Mouse (Mus musculus): ENCODE measurements around the gene Hic1. TPM values are rescaled to one million over a fixed set of nuclear protein-coding genes. Genes with fewer than 3 reads are reported as not detected.
A peak's percentile ranks its signal among the peaks of the same experiment; 100 is the strongest.

Gene Hic1
- total RNA-seq, 1 experiment: 2.1 TPM

GRCm38 (mm10) chr11:75190905-75191441 lies 21.7 kb upstream of the Hic1 start, which contains the start of gene Dph1:
TSS of gene Dph1 (minus strand) at chr11:75191241.
- in situ Hi-C loops (cut with MboI; ENCODE audit: low sequenced_read_pairs in 2 of 2, unreplicated experiment in 2 of 2): loop anchor here (5.0 kb wide), 1 partner anchor 101 kb away; no protein-coding TSS in a partner anchor
- peak within 1 kb of the TSS; percentile 95 to 99 for H3K4me3 ChIP-seq (ENCODE audit: insufficient read depth in 1 of 2, low read depth in 1 of 2, low read length in 2 of 2, poor library complexity in 1 of 2, severe bottlenecking in 1 of 2)
- no peak for DNase-seq (ENCODE audit: low read depth, low spot score)
- H3K36me3 ChIP-seq (ENCODE audit: control insufficient read depth, insufficient read depth, low read length, poor library complexity, severe bottlenecking): no peaks in the 10 kb centered on the region; the same call in 1 of the 2 replicates
- peak within 1 kb of the TSS; percentile 90 for H3K9ac ChIP-seq (ENCODE audit: insufficient read depth, low read depth, low read length, poor library complexity, severe bottlenecking)
- H3K27ac ChIP-seq (ENCODE audit: insufficient read depth, low read depth, low read length, poor library complexity, severe bottlenecking): no peak within 1 kb of the TSS
- H3K4me1 ChIP-seq (ENCODE audit: control insufficient read depth in 2 of 2, insufficient read depth in 2 of 2, low read length in 2 of 2, poor library complexity in 1 of 2): peaks cover 0 to 13% of the 10 kb centered on the region in 2 experiments; a peak in 1 of 4 replicates
- TF ChIP-seq ZNF384 (IDR thresholded peaks at IDR 0.05; ENCODE audit: low read depth, low read length): no peak
- no peak for TF ChIP-seq HCFC1 (IDR thresholded peaks at IDR 0.05; ENCODE audit: borderline replicate concordance, insufficient read depth, low read length)
- no peak for TF ChIP-seq CHD2 (IDR thresholded peaks at IDR 0.05; ENCODE audit: low read depth, low read length)
- no peak for TF ChIP-seq ZC3H11A (IDR thresholded peaks at IDR 0.05; ENCODE audit: borderline replicate concordance, low read depth, low read length)
- TF ChIP-seq MAFK (IDR thresholded peaks at IDR 0.05; ENCODE audit: insufficient read depth, low read depth, low read length): no peak
- no peaks in the 10 kb centered on the region for H3K9me3 ChIP-seq (ENCODE audit: control insufficient read depth, insufficient read depth, low read depth, low read length)

- Histone ChIP-seq H3K27ac (ENCODE audit: insufficient read depth, low read depth, low read length, poor library complexity, severe bottlenecking) (no peak overlapping the region), H3K4me1 (ENCODE audit: control insufficient read depth in 2 of 2, insufficient read depth in 2 of 2, low read length in 2 of 2, poor library complexity in 1 of 2) (peaks cover 0 to 7% of the 10 kb centered on the region in 2 experiments; a peak in 1 of 4 replicates)
- TF ChIP-seq HCFC1 (IDR thresholded peaks at IDR 0.05; ENCODE audit: borderline replicate concordance, insufficient read depth, low read length) (peak; percentile 88), ZC3H11A (IDR thresholded peaks at IDR 0.05; ENCODE audit: borderline replicate concordance, low read depth, low read length) (0 out of 2 replicates have a peak, but pooled peaks have one; percentile 3), ZNF384 (IDR thresholded peaks at IDR 0.05; ENCODE audit: low read depth, low read length) (no peak)
These were observed 21.0 kb upstream of the Hic1 start for GRCm38 (mm10) chr11:75190371-75190724.

GRCm38 (mm10) chr11:75189713-75190370 lies 20.5 kb upstream of the Hic1 start:
- H3K4me1 ChIP-seq (ENCODE audit: control insufficient read depth in 2 of 2, insufficient read depth in 2 of 2, low read length in 2 of 2, poor library complexity in 1 of 2): peaks cover 0 to 7% of the 10 kb centered on the region in 2 experiments; a peak in 1 of 4 replicates
- H3K4me3 ChIP-seq (ENCODE audit: insufficient read depth in 1 of 2, low read depth in 1 of 2, low read length in 2 of 2, poor library complexity in 1 of 2, severe bottlenecking in 1 of 2): peak overlapping the region; percentile 95 to 99
- peak overlapping the region; percentile 90 for H3K9ac ChIP-seq (ENCODE audit: insufficient read depth, low read depth, low read length, poor library complexity, severe bottlenecking)
- H3K9me3 ChIP-seq (ENCODE audit: control insufficient read depth, insufficient read depth, low read depth, low read length): no peaks in the 10 kb centered on the region
- TF ChIP-seq ZC3H11A (IDR thresholded peaks at IDR 0.05; ENCODE audit: borderline replicate concordance, low read depth, low read length): no peak
- TF ChIP-seq MAFK (IDR thresholded peaks at IDR 0.05; ENCODE audit: insufficient read depth, low read depth, low read length): no peak
- no peak for TF ChIP-seq HCFC1 (IDR thresholded peaks at IDR 0.05; ENCODE audit: borderline replicate concordance, insufficient read depth, low read length)
- TF ChIP-seq CHD2 (IDR thresholded peaks at IDR 0.05; ENCODE audit: low read depth, low read length): no peak
- no peak for TF ChIP-seq ZNF384 (IDR thresholded peaks at IDR 0.05; ENCODE audit: low read depth, low read length)
- in situ Hi-C loops (cut with MboI; ENCODE audit: low sequenced_read_pairs in 2 of 2, unreplicated experiment in 2 of 2): loop anchor here (5.0 kb wide), 1 partner anchor 102 kb away; no protein-coding TSS in a partner anchor
- H3K27ac ChIP-seq (ENCODE audit: insufficient read depth, low read depth, low read length, poor library complexity, severe bottlenecking): no peak overlapping the region
- no peaks in the 10 kb centered on the region; the same call in 1 of the 2 replicates for H3K36me3 ChIP-seq (ENCODE audit: control insufficient read depth, insufficient read depth, low read length, poor library complexity, severe bottlenecking)
- no peak for DNase-seq (ENCODE audit: low read depth, low spot score)

More at GRCm38 (mm10) chr11:75190371-75190724, 21.0 kb upstream of the Hic1 start:
- peak; percentile 87 for DNase-seq (ENCODE audit: low read depth, low spot score)
- H3K9me3 ChIP-seq (ENCODE audit: control insufficient read depth, insufficient read depth, low read depth, low read length): no peaks in the 10 kb centered on the region
- H3K9ac ChIP-seq (ENCODE audit: insufficient read depth, low read depth, low read length, poor library complexity, severe bottlenecking): peak overlapping the region; percentile 90
- peak overlapping the region; percentile 95 to 99 for H3K4me3 ChIP-seq (ENCODE audit: insufficient read depth in 1 of 2, low read depth in 1 of 2, low read length in 2 of 2, poor library complexity in 1 of 2, severe bottlenecking in 1 of 2)
- in situ Hi-C loops (cut with MboI; ENCODE audit: low sequenced_read_pairs in 2 of 2, unreplicated experiment in 2 of 2): loop anchor here (5.0 kb wide), 1 partner anchor 102 kb away; no protein-coding TSS in a partner anchor
- no peaks in the 10 kb centered on the region; the same call in 1 of the 2 replicates for H3K36me3 ChIP-seq (ENCODE audit: control insufficient read depth, insufficient read depth, low read length, poor library complexity, severe bottlenecking)

GRCm38 (mm10) chr11:75184986-75185385 lies 15.7 kb upstream of the Hic1 start:
- no peak for TF ChIP-seq CHD2 (IDR thresholded peaks at IDR 0.05; ENCODE audit: low read depth, low read length)
- no peak for DNase-seq (ENCODE audit: low read depth, low spot score)
- Histone ChIP-seq H3K4me3 (ENCODE audit: insufficient read depth in 1 of 2, low read depth in 1 of 2, low read length in 2 of 2, poor library complexity in 1 of 2, severe bottlenecking in 1 of 2) (no peak overlapping the region), H3K9ac (ENCODE audit: insufficient read depth, low read depth, low read length, poor library complexity, severe bottlenecking) (no peak overlapping the region), H3K9me3 (ENCODE audit: control insufficient read depth, insufficient read depth, low read depth, low read length) (no peaks in the 10 kb centered on the region), H3K27ac (ENCODE audit: insufficient read depth, low read depth, low read length, poor library complexity, severe bottlenecking) (no peak overlapping the region; the same call in 1 of the 2 replicates), H3K36me3 (ENCODE audit: control insufficient read depth, insufficient read depth, low read length, poor library complexity, severe bottlenecking) (peaks cover 31% of the 10 kb centered on the region), H3K4me1 (ENCODE audit: control insufficient read depth in 2 of 2, insufficient read depth in 2 of 2, low read length in 2 of 2, poor library complexity in 1 of 2) (0 out of 4 replicates have a peak, but pooled peaks cover 0 to 4% of the 10 kb centered on the region in 2 experiments)
- in situ Hi-C loops (cut with MboI; ENCODE audit: low sequenced_read_pairs in 2 of 2, unreplicated experiment in 2 of 2): no loop called here
